Mouse (Mus musculus) lung, embryonic 16.5 days (tissue): Measurements from ENCODE around the gene Adck1. TPM values are rescaled to one million over a fixed set of nuclear protein-coding genes. Genes with fewer than 3 reads are reported as not detected.

Experiments used
- ATAC-seq: fragments of 200-750 bp; cut with Nextera tagmentation; 2 replicates; pipeline ENCODE4 v1.8.0; 2017; ENCODE audit warnings: low read depth, mild to moderate bottlenecking, moderate library complexity
- H3K27ac ChIP-seq: fragments of 300-500 bp; sonication (generic); 2 replicates; pipeline ENCODE4 v1.5.1; 2014; ENCODE audit warnings: mild to moderate bottlenecking, control low read depth, low read length
- H3K27me3 ChIP-seq: fragments of 300-500 bp; sonication (generic); 2 replicates; pipeline ENCODE4 v1.6.1; 2014; ENCODE audit warnings: low read depth, low read length, mixed read lengths; ENCODE audit not compliant: control insufficient read depth, insufficient read depth
- H3K36me3 ChIP-seq: fragments of 300-500 bp; sonication (generic); 2 replicates; pipeline ENCODE4 v1.6.1; 2014; ENCODE audit warnings: low read length; ENCODE audit not compliant: control insufficient read depth, insufficient read depth
- H3K4me1 ChIP-seq: fragments of 300-500 bp; sonication (generic); replicated peaks from 2 replicates; pipeline ENCODE4 v1.6.1; 2014; ENCODE audit warnings: low read length, mixed read lengths; ENCODE audit not compliant: control insufficient read depth, insufficient read depth
- H3K4me2 ChIP-seq: fragments of 300-500 bp; sonication (generic); 2 replicates; pipeline ENCODE4 v1.6.1; 2014; ENCODE audit warnings: low read depth, low read length, control low read depth
- H3K4me3 ChIP-seq: fragments of 300-500 bp; sonication (generic); 2 replicates; pipeline ENCODE4 v1.5.1; 2014; ENCODE audit warnings: mild to moderate bottlenecking, low read length, control low read depth
- H3K9ac ChIP-seq: fragments of 300-500 bp; sonication (generic); 2 replicates; pipeline ENCODE4 v1.6.1; 2014; ENCODE audit warnings: low read length, control low read depth
- H3K9me3 ChIP-seq: fragments of 300-500 bp; sonication (generic); 2 replicates; pipeline ENCODE4 v1.6.1; 2016; ENCODE audit warnings: low read length; ENCODE audit not compliant: control insufficient read depth
- WGBS: fragments of 180-500 bp; shearing (Covaris S2); extraction: QIAGEN DNeasy Blood & Tissue Kit; methylation state at CpG from one replicate; pipeline ENCODE4 v1.1.7; 2014; 5-methylcytosine and 5-hydroxymethylcytosine counted together
- polyA plus RNA-seq: library from polyadenylated mRNA; unstranded; fragments of >200 nt; fragmentation: Nextera tagmentation; extraction: Ambion mirVana; gene quantifications from 2 replicates; pipeline ENCODE4 v1.2.1, GENCODE M21; 2015

The Adck1 gene
- polyA plus RNA-seq, 1 experiment from 2014 or later, result 17.1 TPM

DNA sequence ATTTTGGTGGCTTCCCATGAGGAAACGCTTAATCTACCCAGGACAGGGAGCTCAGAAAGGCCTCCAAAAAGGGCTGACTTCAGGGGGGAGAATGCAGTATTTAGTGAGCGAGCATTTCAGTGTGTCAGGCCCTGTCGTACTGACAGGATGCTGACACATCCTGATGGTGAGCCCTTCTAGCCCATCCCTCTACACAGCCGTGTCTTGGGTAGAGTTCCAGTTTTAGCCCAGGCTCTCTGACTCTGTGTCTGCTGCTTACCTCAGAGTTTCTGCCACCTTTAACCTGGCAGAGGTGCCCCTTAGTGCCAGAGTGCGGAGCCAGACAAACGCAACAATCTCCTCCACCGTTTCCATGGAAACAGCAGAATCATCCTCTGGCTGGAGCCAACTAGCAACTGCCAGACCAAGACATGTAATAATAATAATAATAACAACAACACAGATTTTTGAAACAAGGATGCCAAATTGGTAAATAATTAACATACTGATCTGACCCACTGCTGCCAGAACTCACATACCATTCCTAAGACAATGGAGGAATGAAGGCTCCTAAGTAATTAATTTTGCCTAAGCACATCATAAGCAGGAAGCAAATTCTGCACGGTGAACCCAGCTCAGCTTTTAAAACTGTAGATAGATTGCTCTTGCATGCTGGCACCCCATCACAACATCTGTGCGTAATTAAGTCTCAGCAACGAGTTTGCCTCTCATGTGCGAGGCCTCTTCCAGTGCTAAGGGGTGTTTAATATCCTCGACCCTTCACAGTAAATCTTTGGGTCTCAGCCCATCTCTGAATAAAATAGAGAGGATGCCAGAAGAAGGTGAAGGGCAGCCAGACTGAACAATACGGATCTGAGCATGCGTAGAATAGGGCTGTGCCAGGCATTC, 81.8 kb downstream of the Adck1 start:
- WGBS, result 77% methylated on average over 14 of the region's 14 CpGs
- Histone ChIP-seq H3K4me3 (no peak overlapping the region), H3K9ac (no peak overlapping the region), H3K27me3 (no peaks in the 10 kb centered on the region), H3K36me3 (no peaks in the 10 kb centered on the region), H3K27ac (no peak overlapping the region), H3K4me2 (no peak overlapping the region), H3K4me1 (no peaks in the 10 kb centered on the region), H3K9me3 (no peaks in the 10 kb centered on the region)
- ATAC-seq, result no peak

DNA sequence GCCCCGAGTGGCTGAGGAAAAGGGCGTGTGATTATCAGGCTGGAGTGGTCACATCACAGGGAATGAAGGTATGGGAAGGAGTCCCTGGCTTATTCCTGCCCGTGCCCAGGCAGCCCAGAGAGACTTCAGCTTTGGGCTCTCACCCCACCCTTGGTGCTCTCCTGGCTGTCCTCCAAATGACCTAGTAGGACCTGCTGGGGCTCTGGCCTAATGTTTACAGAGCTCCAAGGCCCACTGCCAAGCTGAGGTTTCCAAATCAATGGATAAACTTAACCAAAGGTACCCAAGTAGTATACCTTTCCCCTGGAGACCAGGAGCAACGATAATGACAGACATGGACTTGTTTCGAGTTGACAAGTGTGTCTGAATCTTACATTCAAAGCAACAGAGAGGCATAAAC, 83.7 kb downstream of the Adck1 start:
- no peak overlapping the region for H3K4me3 ChIP-seq
- no peak overlapping the region for H3K4me2 ChIP-seq
- no peaks in the 10 kb centered on the region for H3K4me1 ChIP-seq
- no peak overlapping the region for H3K27ac ChIP-seq
- ATAC-seq, result 0 out of 2 replicates have a peak, but pooled peaks have one; percentile 56
- WGBS, result 78% methylated on average over 5 of the region's 5 CpGs
- no peak overlapping the region for H3K9ac ChIP-seq
- no peaks in the 10 kb centered on the region for H3K36me3 ChIP-seq
- H3K27me3 ChIP-seq, result no peaks in the 10 kb centered on the region
- H3K9me3 ChIP-seq, result no peaks in the 10 kb centered on the region

DNA sequence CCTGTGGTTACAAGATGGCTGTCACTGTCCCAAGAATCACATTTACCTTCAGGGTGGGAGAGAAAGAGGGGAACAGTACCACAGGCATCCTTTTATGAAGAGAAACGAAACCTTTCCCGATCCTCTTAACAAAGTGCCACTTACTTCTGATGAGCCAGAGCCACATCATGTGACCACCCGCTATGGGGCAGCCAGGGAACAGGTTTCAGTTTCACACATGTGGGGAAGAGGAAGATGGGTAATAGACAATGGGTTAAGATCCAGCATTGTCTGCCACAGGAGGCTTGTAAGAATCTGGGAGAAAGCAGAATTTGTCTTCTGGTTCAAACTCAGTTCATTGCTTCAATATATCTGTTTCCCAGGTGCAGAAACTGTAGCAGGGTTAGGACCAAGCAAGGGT, 85.1 kb downstream of the Adck1 start:
- Histone ChIP-seq H3K36me3 (no peaks in the 10 kb centered on the region), H3K9me3 (no peaks in the 10 kb centered on the region), H3K27ac (no peak overlapping the region), H3K27me3 (no peaks in the 10 kb centered on the region), H3K9ac (no peak overlapping the region), H3K4me2 (no peak overlapping the region), H3K4me1 (no peaks in the 10 kb centered on the region), H3K4me3 (no peak overlapping the region)
- no peak for ATAC-seq
- 79% methylated on average over 3 of the region's 3 CpGs for WGBS

DNA sequence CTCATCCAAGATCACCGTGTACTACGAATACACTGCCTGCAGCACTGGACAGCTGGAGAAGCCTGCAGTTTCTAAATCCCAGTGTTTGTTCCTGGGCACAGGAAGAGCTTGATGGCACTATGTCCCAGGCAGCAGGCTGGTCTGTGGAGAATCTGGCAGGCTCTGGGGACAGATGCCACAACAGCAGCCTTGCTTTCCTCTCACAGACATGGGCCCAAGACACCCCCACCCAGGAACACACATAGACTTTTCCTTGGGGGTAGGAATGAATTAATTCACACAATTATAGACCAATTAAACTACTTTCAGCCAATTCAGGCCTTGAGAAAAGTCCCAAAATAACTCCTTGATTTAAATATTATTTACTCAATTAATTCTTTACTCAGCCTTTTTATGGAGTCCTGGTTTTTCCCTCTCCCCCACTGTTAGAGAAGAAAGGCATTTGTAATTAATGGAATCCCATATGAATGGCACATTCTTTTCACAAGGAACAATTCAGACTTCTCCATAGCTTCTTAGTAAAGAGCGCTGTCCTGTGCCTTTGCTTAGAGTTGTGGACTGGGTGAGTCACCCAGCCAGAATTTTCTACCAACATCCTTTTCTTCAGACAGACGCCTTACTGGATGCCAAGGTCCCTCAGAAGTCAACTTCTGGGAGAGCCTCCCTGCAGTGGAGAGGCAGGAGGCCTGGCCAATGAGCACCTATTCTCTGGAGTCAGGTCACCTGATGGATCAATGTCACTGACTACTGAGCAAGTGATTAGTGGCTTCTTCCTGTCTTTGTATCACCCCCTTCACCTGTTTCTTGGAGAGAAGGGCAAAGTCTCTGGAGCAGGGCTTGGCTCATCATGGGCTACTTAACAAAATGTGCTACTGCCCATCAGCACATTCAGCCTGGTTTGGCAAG, 90.6 kb downstream of the Adck1 start:
- no peak overlapping the region for H3K27ac ChIP-seq
- no peaks in the 10 kb centered on the region for H3K36me3 ChIP-seq
- no peaks in the 10 kb centered on the region for H3K27me3 ChIP-seq
- ATAC-seq, result no peak
- 86% methylated on average over 4 of the region's 4 CpGs for WGBS
- no peak overlapping the region for H3K4me3 ChIP-seq
- no peak overlapping the region for H3K9ac ChIP-seq
- H3K4me2 ChIP-seq, result no peak overlapping the region
- no peaks in the 10 kb centered on the region for H3K9me3 ChIP-seq
- H3K4me1 ChIP-seq, result no peaks in the 10 kb centered on the region

DNA sequence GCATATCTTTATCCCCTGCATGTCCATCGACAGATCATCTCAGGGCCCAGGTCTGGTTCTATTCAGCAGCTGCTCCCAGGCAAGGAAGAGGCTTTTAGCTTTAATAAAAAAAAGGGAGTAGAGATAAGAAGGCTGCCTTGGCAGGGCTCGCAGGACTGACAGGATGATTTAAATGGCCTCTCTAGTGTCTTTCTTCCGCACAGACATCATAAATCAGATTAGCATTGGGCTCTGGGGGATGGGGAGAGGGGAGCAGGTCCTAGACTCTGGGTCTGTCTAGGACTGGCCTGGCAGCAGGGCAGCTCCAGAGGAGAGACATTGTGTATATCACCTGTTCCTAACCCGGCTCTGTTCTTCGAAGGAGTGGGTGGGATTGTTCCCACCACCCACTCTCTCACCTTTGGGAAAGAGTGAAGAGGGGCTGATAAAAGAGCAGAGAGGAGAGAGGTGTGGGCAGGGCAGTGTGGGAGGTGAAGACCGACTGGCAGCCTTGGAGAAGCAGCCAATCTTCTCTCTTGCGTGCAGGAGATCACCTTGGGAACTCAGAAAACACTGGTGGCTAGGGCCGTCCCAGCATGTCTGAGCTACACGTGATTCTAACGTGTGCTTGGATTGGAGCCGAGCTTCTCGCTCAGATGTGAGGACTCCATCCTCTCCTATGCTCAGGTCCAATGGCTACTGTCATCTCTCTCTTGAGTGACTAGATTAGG, 94.5 kb downstream of the Adck1 start:
- no peak for ATAC-seq
- Histone ChIP-seq H3K9ac (no peak overlapping the region), H3K4me2 (no peak overlapping the region), H3K4me1 (no peaks in the 10 kb centered on the region), H3K27ac (no peak overlapping the region), H3K9me3 (no peaks in the 10 kb centered on the region), H3K27me3 (no peaks in the 10 kb centered on the region), H3K4me3 (no peak overlapping the region), H3K36me3 (no peaks in the 10 kb centered on the region)
- 48% methylated on average over 12 of the region's 12 CpGs for WGBS

DNA sequence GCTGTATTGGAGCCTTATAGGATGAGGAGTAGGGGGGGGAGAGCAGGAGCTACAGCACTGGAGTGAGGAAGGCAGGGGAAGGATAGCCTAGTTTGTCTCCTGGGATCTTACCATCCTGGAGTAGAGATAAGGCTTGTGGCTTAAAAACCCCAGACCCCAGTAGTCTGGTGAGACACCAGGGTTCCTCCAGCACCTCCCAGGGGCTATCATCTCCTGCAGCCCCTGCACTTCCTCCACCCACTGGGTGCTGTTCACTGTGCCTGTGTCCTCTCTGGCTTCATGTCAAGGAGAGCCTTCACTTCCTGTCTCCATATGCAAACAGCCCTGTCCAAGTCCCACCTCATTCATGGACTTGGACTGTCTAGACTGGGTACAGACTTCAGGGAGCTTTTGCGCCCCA, 96.7 kb downstream of the Adck1 start:
- ATAC-seq, result no peak
- Histone ChIP-seq H3K36me3 (no peaks in the 10 kb centered on the region), H3K4me3 (no peak overlapping the region), H3K9ac (no peak overlapping the region), H3K27ac (no peak overlapping the region), H3K4me2 (no peak overlapping the region), H3K4me1 (no peaks in the 10 kb centered on the region), H3K9me3 (no peaks in the 10 kb centered on the region), H3K27me3 (no peaks in the 10 kb centered on the region)
- 89% methylated on average over 1 of the region's 1 CpGs for WGBS

DNA sequence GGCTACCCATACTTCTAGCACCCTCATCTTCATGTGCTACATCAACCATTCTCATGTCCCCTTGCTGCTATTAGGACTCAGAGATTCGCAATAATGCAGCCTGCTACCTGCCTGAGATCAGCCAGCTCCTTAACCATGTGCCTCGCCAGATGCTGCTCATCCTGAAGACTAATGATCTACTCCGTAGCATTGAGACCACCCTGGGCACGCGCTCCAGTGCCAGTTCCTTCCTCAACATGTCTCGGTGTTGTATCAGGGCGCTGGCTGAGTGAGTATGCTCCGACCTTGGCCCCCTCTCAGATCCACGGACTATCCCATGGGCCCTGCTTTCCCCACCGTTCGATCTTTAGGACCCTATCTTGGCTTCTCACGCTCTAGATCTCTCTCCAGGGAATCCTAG, 98.6 kb downstream of the Adck1 start:
- 87% methylated on average over 12 of the region's 12 CpGs for WGBS
- Histone ChIP-seq H3K9ac (no peak overlapping the region), H3K4me1 (no peaks in the 10 kb centered on the region), H3K27me3 (no peaks in the 10 kb centered on the region), H3K4me2 (no peak overlapping the region), H3K36me3 (no peaks in the 10 kb centered on the region), H3K27ac (no peak overlapping the region), H3K4me3 (no peak overlapping the region), H3K9me3 (no peaks in the 10 kb centered on the region)
- no peak for ATAC-seq

DNA sequence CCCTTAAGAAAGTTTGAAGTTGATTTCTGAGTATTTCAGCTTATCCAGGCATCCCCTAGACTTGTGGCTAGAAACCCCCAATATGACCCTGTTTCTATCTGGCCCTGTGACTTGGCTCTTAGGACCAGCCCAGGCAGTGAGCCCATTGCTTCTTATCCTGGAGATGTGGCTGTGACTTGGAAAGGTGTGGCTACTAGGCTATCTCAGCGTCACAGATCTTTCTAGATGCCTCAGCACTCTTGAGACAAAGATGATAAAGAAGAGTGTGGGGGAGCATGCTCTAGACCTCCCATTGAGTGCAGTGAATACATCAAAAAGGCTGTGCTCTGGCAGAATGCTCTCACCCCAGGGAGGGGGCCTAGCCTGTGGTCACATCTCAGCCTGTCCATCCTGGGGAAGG, 99.1 kb downstream of the Adck1 start:
- no peak for ATAC-seq
- 79% methylated on average over 1 of the region's 1 CpGs for WGBS
- Histone ChIP-seq H3K27me3 (no peaks in the 10 kb centered on the region), H3K36me3 (no peaks in the 10 kb centered on the region), H3K27ac (no peak overlapping the region), H3K9me3 (no peaks in the 10 kb centered on the region), H3K4me3 (no peak overlapping the region), H3K9ac (no peak overlapping the region), H3K4me1 (no peaks in the 10 kb centered on the region), H3K4me2 (no peak overlapping the region)

DNA sequence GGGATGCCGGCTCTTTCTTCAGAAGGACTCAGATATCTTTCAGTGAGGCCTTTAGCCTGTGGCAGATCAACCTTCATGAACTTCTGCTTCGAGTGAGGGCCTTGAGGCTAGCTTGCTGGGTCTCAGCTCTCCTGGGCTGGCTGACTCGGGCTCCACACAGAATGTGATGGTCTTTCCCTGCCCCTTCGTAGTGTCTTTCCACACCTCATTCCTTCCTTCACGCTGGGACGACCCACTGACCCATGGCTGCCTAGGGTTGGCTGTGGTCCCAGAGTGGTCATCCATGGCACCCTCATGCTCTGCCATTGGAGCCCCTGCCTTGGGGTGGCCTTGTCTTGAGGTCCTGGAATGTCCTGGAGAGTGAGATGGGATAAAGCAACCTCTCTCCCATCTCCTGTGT, 100.7 kb downstream of the Adck1 start:
- no peak overlapping the region for H3K27ac ChIP-seq
- ATAC-seq, result no peak
- no peaks in the 10 kb centered on the region for H3K36me3 ChIP-seq
- no peaks in the 10 kb centered on the region for H3K27me3 ChIP-seq
- H3K9me3 ChIP-seq, result no peaks in the 10 kb centered on the region
- H3K9ac ChIP-seq, result no peak overlapping the region
- WGBS, result 85% methylated on average over 6 of the region's 6 CpGs
- no peak overlapping the region for H3K4me2 ChIP-seq
- no peaks in the 10 kb centered on the region for H3K4me1 ChIP-seq
- no peak overlapping the region for H3K4me3 ChIP-seq
